Mouse (Mus musculus) leukemia stem cell, adult 10-12 weeks (primary cell): ENCODE data around the gene Hypk. TPM values are rescaled to one million over a fixed set of nuclear protein-coding genes. Genes with fewer than 3 reads are reported as not detected.

ENCODE experiments used
- polyA plus RNA-seq: library from polyadenylated mRNA; stranded (reverse); fragments of >175 nt; gene quantifications from 2 replicates; pipeline ENCODE4 v1.2.3, GENCODE M21; 2012; ENCODE audit warnings: low replicate concordance

The Hypk gene
- 6.8 and 26.9 TPM in 2 replicates for polyA plus RNA-seq

DNA sequence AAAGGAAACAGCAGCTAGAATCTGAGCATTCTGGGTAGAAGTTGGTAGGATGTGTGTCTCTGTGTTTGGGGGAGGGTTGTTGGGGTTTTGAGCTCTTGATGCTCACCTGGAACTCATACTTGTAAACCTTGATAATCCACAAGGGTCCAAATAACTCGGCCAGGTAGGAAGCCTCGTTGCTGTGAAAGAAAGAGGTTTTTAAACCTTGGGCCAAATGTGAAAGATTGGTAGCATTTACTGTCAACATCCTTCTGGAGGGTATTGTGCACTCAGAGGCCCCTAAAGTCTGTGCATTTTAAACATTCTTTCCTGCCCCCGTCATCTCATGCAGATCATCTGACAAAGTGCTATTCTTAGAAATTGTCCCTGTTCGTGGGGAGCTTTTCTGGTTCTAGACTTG is at the start of gene Hypk:
TSS of gene Hypk (plus strand) at position 301 of the 400 bp plus-strand sequence.

DNA sequence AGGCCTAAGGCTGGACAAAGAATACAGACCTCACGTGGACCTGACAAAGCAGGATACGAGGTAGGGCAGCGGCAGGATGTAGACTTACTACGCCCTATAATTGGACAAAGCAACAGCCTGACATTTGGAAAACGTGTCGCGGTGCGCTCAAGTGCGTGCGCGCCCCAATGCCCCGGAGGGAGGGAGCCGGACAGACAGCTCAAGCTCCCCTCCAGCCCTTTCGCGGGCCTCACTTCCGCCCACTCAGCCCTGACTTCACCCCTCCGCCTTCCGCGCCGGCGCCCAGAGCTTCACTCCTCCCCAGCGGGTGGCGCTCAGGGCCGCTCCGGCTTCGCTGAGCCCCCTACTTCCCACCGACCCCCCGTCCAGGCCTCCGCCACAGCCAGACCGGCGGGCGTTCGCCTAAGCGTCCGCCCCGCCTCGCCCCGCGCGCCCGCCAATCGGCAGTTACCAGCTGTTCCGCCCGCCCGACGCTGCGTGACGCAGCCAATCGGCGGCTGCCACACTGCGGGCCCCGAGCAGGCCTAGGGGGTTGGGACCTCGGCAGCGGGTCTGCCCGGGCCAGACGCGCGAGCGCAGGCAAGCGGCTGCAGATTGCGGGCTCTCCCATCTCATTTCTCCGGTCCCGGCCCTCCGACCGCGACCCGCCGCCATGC is 39.6 kb upstream of the Hypk start, which contains the start of the genes Pdia3 and Catsper2:
TSS of gene Pdia3 (plus strand) at position 389 of the 656 bp plus-strand sequence.
TSS of gene Catsper2 (minus strand) at position 406 of the 656 bp plus-strand sequence.

DNA sequence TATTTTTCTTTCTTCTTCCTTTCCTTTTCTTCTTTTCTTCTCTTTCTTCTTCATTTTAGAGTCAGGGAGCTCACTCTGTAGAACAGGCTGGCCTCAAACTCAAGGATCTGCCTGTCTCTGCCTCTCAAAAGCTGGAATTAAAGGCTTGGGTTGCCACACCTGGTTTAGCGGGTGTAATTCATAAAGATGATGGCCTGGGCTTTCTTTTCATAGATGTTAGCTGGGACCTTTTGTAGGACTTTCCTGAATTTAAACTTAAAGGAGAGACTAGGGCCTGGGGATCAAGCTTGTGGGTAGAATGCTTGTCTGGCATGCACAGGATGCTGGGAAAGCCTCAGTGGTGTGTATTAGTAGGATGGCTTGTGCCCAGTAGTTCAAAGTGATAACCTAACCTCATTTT is 8.9 kb upstream of the Hypk start, which contains the start of gene Ell3:
TSS of gene Ell3 (minus strand) at position 101 of the 400 bp plus-strand sequence.

DNA sequence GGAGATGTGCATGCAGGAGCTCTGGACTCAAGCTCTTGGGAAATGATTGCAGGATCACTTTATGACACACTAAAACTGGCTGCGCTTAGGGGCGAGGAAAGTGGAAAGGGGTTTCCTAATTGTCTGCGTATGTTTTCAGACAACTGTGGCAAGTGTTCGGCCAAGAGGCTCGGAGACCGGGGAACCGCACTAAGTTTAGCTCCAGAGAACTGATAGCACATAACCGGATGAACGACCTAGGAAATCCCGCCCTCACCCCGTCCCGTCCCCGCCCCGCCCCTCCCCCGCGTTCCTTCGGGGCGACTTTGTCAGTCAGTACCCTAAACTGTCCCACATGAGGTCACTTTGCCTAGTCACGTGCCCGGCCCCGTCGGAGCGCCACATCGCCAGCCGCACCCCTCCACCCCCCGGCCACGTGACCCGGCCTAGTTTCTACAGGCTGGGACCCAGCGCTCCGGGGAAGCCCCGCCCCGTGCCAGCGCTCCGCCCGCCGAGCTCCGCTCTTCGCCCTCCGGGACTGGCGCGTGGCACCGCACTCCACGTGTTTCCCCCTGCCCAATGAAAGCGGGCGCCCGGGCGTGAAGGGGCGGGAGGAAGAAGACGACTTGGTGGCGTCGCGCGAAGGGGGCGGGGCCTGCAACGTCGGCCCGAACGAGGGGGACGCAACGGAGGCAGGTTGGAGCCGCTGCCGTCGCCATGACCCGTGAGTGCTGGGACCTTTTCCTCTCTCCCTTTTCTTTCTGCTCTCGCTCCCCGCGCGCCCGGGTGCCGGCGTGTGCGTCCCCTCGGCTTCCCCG is 4.2 kb upstream of the Hypk start, which contains the start of gene Serf2:
TSS of gene Serf2 (plus strand) at position 457 of the 797 bp plus-strand sequence.

DNA sequence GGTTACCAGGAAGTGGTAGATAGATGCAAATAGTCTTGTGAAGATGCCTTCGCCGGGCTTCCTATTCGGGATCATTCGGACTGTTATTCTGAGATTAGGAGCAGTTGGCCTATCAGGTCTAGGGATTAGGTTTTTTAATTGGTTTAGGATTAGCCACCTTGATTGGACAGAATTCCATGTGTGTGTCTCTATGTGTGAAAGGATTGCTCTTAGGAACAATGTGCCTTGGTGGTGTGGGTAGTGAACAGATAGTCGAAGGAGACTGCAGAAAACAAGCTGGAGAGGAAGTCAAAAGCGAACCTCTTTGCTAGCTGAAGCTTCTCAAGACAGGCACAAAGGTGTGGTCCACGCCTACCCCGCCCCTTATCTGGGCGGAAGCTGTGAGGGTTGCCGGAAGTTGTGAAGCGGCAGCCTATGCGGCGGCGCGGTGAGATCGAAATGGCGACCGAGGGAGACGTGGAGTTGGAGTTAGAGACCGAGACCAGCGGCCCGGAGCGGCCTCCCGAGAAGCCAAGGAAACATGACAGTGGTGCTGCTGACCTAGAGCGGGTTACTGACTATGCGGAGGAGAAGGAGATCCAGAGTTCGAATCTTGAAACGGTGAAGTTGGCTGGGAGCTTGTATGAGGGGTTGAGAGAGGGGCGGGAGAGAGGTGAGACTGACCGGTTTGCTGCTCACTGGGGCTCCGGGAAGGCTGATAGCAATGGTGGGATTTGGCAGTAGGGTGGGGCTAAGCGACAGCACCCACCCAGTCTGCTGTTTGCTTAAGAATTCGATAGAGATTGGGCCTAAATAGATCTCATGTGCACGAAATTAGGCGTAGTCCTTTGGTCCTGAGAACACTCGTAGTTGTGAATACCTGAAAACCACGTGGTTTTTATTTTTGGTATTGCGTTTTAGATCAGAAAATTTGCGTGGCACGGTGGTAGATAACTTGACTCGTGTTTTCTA is 3.9 kb downstream of the Hypk start, which contains the start of gene Serinc4:
TSS of gene Serinc4 (minus strand) at position 90 of the 951 bp plus-strand sequence.

DNA sequence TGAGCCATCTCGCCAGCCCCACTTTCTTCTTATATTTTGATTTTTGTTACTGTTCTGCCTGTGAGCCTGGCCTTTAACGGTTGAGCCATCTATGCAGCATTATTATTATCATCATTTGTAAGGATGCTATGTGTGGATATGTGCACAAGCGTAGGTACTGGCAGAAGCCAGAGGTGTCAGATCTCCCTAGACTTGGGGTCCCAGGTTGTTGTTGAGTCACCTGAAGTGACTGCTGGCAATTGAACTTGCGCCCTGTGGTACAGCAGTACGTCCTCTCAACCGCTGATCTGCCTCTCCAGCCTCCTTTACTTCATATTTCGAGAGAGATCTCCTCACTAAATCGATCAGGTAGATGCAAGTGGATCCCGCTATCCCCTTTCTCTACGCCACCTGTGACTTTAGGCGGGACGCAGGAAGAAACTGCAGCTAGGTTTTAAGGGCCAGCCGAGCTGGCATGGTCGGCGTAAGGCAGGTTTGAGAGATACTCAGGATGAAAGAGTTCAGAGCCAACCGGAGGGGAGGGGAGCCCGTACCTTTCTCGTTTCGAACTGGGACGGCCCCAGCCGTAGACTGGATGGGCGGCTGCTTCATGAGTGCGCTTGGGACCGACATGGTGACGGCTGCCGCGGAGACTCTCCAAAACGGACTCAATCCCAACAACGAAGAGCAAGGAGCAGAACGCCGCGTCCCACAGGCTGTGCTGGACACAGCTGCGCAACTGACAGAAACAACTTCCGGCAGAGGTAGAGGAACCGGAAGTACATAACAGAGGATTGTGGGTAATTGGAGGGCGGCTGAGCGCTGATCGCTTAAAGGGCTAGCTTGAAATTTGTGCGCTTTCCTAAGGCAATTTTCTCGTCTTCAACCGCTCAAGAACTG is 20.4 kb downstream of the Hypk start, which contains the start of gene Mfap1b:
TSS of gene Mfap1b (minus strand) at position 767 of the 879 bp plus-strand sequence.

DNA sequence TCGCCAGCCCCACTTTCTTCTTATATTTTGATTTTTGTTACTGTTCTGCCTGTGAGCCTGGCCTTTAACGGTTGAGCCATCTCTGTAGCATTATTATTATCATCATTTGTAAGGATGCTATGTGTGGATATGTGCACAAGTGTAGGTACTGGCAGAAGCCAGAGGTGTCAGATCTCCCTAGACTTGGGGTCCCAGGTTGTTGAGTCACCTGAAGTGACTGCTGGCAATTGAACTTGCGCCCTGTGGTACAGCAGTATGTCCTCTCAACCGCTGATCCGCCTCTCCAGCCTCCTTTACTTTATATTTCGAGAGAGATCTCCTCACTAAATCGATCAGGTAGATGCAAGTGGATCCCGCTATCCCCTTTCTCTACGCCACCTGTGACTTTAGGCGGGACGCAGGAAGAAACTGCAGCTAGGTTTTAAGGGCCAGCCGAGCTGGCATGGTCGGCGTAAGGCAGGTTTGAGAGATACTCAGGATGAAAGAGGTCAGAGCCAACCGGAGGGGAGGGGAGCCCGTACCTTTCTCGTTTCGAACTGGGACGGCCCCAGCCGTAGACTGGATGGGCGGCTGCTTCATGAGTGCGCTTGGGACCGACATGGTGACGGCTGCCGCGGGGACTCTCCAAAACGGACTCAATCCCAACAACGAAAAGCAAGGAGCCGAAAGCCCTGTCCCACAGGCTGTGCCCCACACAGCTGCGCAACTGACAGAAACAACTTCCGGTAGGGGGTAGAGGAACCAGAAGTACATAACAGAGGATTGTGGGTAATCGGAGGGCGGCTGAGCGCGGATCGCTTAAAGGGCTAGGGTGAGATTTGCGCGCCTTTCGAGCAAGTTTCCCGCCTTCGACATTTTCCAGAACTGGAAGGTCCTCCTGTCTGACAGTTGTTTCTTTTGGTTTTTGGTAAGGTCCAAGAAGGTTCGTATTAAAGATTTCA is 53.1 kb downstream of the Hypk start, which contains the start of the genes Mfap1a and Wdr76:
TSS of gene Mfap1a (minus strand) at position 724 of the 941 bp plus-strand sequence.
TSS of gene Wdr76 (plus strand) at position 782 of the 941 bp plus-strand sequence.

Other genes with a start within 250 kb of the Hypk start
- 7.3 and 7.4 TPM in 2 replicates for gene Trp53bp1, start 181.9 kb upstream of the Hypk start, polyA plus RNA-seq
- gene Map1a, start 163.7 kb upstream of the Hypk start, polyA plus RNA-seq, result 2.3 and 2.7 TPM in 2 replicates
- 5.3 and 6.3 TPM in 2 replicates for gene Ppip5k1, start 97.9 kb upstream of the Hypk start, polyA plus RNA-seq
- not detected in 2 replicates for gene Ckmt1, start 95.6 kb upstream of the Hypk start, polyA plus RNA-seq
- gene Strc, start 66.1 kb upstream of the Hypk start, polyA plus RNA-seq, result not detected in 2 replicates
- gene Pdia3, start 39.5 kb upstream of the Hypk start, polyA plus RNA-seq, result 1,200 and 1,371 TPM in 2 replicates
- 0.23 and 0.27 TPM in 2 replicates for gene Catsper2, start 39.5 kb upstream of the Hypk start, polyA plus RNA-seq
- 0.35 and 2.2 TPM in 2 replicates for gene Ell3, start 9.0 kb upstream of the Hypk start, polyA plus RNA-seq
- gene Serf2, start 4.1 kb upstream of the Hypk start, polyA plus RNA-seq, result 84.7 and 137 TPM in 2 replicates
- gene Serinc4, start 3.5 kb downstream of the Hypk start, polyA plus RNA-seq, result 0.08 TPM in 1 of 2 replicates, not detected in the other
- gene Mfap1b, start 20.8 kb downstream of the Hypk start, polyA plus RNA-seq, result 0.90 and 2.2 TPM in 2 replicates
- 0.27 and 3.3 TPM in 2 replicates for gene Mfap1a, start 53.4 kb downstream of the Hypk start, polyA plus RNA-seq
- 0.62 and 1.0 TPM in 2 replicates for gene Wdr76, start 53.4 kb downstream of the Hypk start, polyA plus RNA-seq